Mouse (Mus musculus) right cerebral cortex, postnatal 25 days (tissue): ENCODE data around the gene Rbm26.

ENCODE experiments used
- DNase-seq: peaks from one replicate; pipeline ENCODE4 v3.0.0; 2022

Gene Rbm26

GRCm38 (mm10) chr14:105085332-105085993 is 91.7 kb downstream of the Rbm26 start:
- DNase-seq: no peak

- no peak for DNase-seq
These were observed 92.3 kb downstream of the Rbm26 start for GRCm38 (mm10) chr14:105084757-105085330.

DNA sequence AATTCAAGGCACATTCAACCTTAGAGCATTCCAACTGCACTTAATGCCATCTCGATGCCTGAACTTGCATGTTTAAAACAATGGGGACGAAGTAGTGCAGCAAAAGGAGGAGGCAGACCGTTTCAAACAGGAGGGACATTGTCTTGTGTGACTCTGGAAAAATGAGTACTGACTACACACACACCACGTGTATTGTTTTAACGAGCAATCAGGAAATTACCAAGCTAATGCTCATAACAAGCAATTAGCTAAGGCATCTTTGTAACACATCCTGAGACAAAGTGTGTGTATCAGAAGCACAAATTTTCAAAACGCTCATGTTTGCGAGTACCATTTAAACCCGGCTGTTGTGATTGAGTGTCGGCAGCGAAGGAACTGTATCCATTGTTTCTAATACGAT is 93.0 kb downstream of the Rbm26 start:
- DNase-seq: no peak

GRCm38 (mm10) chr14:105074776-105075175 is 102.4 kb downstream of the Rbm26 start:
- no peak for DNase-seq

- DNase-seq: no peak
These were observed 102.8 kb downstream of the Rbm26 start for GRCm38 (mm10) chr14:105074376-105074775.

DNA sequence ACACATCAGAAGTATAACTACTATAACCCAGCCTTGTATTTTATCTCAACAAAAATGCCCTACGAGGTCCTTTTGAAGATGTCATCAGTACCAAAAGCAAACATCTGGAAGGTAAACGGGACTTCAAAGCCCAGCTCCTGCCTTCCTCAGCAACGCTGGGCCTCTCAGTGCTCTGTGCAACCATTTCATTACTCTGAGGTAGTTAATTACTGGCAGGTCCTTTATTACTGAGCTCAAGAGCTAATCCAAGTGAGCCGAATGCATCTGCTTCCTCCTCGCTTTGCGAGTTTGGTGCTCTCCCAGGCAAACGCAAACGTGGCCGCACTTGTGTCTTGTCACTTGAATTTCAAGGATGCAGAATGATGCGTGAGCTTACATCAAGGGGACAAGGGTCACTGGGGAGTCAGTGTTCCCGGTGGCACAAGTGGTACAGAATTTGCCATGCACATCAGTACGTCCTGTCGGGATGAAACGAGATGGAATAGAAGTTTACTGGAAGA is 106.1 kb downstream of the Rbm26 start:
- no peak for DNase-seq

DNA sequence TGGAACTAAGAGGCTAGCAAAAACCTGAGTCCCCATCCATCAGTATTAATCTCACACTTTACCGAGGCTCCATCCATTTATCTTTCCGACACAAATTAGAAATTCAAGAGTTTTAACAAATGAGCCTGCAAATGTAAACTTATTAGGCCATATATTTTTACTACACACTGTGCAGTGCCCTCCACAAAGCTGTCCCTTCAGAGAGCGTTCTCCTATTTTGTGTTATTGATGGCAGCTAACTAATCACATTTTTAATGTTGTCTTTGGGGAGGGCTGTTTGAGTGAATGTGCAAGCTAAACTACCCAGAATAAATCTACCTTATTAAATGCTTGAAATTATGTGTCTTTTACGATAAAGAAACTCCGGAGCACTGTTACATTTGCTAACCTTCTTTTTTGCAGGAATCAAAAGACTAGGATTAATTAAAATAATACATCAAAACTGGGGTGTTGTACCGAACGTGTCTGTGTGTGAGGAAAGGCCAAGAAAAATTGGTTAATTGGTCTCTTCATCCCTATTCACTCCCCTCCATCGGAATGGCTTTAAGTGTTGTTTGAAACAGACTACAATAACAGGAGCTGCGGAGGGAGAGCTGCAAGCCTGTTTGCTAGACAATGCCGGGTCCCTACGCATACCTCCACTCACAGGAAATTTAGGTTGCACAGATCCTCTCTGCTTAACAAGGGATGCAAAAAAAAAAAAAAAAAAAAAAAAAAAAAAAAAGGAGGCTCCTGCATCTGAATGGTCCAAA is 106.7 kb downstream of the Rbm26 start:
- no peak for DNase-seq

- no peak for DNase-seq
These were observed 109.1 kb downstream of the Rbm26 start for GRCm38 (mm10) chr14:105068060-105068459.

GRCm38 (mm10) chr14:105064243-105064642 is 112.9 kb downstream of the Rbm26 start:
- DNase-seq: no peak

DNA sequence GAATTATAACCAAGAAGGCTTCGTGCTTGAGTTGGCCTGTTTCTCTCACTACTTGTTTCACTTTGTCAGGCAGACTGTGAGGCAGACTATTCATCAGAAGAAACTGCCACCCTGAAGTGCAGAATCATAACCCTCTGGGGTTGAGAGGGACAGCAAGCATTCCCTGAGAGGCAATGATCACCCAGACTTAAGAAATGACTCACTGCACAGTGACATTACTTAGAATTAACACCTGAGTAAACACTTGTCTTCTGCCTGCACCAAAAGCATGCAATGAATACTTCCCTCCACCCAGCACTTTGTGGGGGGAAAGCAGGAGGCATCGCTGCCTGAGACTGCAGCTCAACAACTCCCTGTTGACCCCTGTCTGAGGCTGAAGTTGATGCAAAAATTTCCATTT is 115.9 kb downstream of the Rbm26 start:
- DNase-seq: no peak

GRCm38 (mm10) chr14:105057934-105058333 is 119.2 kb downstream of the Rbm26 start:
- DNase-seq: no peak
